Mouse (Mus musculus): ENCODE measurements around the gene Phf23. TPM values are rescaled to one million over a fixed set of nuclear protein-coding genes. Genes with fewer than 3 reads are reported as not detected.
A peak's percentile ranks its signal among the peaks of the same experiment; 100 is the strongest.

The Phf23 gene
- polyA plus RNA-seq, 1 experiment = not detected

DNA sequence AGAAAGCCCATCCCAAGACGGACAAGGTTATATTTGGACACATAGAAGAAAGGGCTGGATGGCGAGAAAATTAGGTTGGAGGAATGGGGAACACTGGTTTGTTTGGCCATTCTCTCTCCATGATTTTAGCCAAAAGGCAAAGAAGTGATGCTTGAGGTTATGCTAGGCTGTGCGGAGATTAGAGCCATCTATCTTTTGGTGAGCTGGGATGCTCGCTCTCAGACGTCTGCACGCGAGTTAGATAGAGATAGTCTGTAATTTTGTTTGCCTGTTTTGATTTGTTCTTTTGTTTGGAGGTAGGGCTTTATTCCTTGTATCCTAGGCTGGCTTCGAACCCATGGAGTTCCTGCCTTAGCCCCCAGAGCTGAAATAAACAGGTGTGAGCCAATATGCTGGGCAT, 5.6 kb downstream of the Phf23 start:
- peaks cover 17% of the 10 kb centered on the region for H3K4me1 ChIP-seq (ENCODE audit: control insufficient read depth, insufficient read depth, low read length)
- peak overlapping the region; percentile 81 for H3K27ac ChIP-seq (ENCODE audit: insufficient read depth, low read depth, low read length)
- 4% methylated on average over 8 of the region's 8 CpGs for WGBS

DNA sequence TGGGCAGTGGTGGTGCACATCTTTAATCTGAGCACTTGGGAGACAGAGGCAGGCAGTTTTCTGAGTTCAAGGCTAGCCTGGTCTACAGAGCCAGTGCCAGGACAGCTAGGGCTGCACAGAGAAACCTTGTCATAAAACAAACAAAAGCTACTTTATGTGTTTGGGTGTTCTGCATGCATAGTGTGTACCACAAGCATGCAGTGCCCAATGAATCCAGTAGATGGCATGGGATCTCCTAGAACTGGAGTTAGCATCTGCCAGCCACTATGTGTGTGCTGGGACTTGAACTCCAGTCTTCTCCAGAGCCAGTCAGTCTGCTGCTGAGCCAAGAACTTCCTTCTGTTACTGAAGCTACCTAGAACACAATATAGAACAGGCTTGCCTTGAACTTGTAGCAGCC, 6.3 kb downstream of the Phf23 start:
- TF ChIP-seq CTCF (IDR thresholded peaks at IDR 0.05; ENCODE audit: insufficient read depth, low read depth, low read length) = no peak
- TF ChIP-seq POLR2A (IDR thresholded peaks at IDR 0.05; ENCODE audit: insufficient read depth, low read depth, low read length) = no peak
- Histone ChIP-seq H3K4me3 (ENCODE audit: insufficient read depth, low read depth, low read length) (no peak overlapping the region), H3K4me1 (ENCODE audit: control insufficient read depth, insufficient read depth, low read length) (peaks cover 17% of the 10 kb centered on the region), H3K27ac (ENCODE audit: insufficient read depth, low read depth, low read length) (no peak overlapping the region)

More for the DNA sequence above, 5.6 kb downstream of the Phf23 start:
- TF ChIP-seq POLR2A (IDR thresholded peaks at IDR 0.05; ENCODE audit: insufficient read depth, low read depth, low read length) = no peak
- H3K4me3 ChIP-seq (ENCODE audit: insufficient read depth, low read depth, low read length) = peak overlapping the region; percentile 85

DNA sequence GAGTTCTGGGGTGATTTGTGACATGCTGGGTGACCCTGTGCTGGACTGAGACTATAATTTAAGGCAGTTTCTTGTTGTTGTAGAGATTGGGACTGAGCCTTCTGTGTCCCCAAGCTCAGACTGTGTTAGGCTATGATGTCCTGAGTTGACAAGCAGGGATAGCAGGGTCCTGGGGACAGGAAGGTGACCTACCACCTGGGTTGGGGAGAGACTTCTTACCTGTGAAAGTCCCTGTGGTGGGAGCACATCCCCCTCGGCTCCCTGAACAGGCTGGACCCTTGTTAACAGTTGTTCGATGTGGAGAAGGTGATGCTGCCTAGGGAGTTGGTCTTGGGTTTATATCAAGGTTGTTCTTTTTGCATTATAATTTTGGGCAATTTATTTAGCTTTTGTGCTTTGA, 6.9 kb downstream of the Phf23 start:
- TF ChIP-seq POLR2A (IDR thresholded peaks at IDR 0.05; ENCODE audit: insufficient read depth, low read depth, low read length) = no peak
- Histone ChIP-seq H3K4me1 (ENCODE audit: control insufficient read depth, insufficient read depth, low read length) (peaks cover 17% of the 10 kb centered on the region), H3K4me3 (ENCODE audit: insufficient read depth, low read depth, low read length) (no peak overlapping the region; the same call in 1 of the 2 replicates), H3K27ac (ENCODE audit: insufficient read depth, low read depth, low read length) (no peak overlapping the region)
- 80% methylated on average over 2 of the region's 2 CpGs for WGBS

DNA sequence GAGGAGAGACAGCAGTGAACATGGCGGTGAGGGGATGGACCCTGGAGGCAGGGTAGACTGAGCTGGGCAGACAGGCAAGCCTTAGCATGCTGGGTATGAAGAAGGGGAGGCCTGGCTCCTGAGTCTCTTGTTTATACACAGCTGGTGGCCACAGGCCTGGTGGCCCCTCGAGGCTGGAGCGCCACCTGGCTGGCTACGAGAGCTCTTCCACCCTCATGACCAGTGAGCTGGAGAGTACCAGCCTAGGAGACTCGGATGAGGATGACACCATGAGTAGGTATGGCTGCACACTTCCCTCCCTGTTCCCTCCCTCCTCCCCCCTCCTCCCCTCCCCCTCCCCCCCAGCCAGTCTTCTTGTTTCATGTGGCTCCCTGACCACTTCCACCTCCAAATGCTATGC, 9.9 kb downstream of the Phf23 start:
- Histone ChIP-seq H3K4me1 (ENCODE audit: control insufficient read depth, insufficient read depth, low read length) (peaks cover 15% of the 10 kb centered on the region), H3K4me3 (ENCODE audit: insufficient read depth, low read depth, low read length) (no peak overlapping the region), H3K27ac (ENCODE audit: insufficient read depth, low read depth, low read length) (no peak overlapping the region)
- 45% methylated on average over 5 of the region's 5 CpGs for WGBS
- no peak for TF ChIP-seq CTCF (IDR thresholded peaks at IDR 0.05; ENCODE audit: insufficient read depth, low read depth, low read length)
- TF ChIP-seq POLR2A (IDR thresholded peaks at IDR 0.05; ENCODE audit: insufficient read depth, low read depth, low read length) = no peak

DNA sequence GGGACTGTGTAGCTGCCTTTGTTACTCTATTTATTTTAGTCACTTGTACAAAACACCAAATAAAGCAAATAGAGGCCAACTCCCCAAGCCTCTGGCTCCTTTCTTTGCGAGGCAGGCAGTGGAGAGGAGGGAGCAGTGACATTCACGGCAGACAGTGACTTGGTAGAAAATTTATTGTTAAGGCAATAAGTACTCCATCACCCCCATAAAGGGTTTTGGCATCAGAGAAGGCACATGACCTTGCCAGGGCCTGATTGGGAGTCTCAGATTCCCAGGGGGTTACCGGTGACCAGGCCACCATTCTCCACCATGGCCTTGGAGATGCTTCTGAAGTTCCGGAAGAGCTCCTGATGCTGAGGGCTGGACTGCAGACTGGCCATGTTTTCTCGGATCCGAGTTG, 14.5 kb downstream of the Phf23 start:
- no peak overlapping the region for H3K27ac ChIP-seq (ENCODE audit: insufficient read depth, low read depth, low read length)

DNA sequence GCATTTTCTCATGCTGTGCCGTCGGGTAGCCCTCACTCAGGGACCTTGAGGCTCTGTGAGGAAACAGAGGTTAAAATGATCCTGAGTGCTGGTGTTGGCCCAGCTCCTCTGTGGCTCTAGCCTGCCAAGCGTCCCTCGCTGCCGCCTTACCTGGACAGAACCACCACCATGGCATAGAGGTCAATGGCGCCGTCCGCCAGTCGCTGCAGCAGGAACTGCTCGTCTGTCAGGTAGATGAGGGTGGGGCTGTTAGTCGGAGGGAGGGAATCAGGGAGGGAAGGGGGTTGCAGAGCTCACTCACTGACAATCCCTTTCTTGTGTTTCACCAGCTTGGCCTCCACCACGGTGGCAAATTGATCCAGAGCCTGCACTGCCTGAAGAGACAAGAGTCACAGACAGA, 15.0 kb downstream of the Phf23 start:
- Histone ChIP-seq H3K4me3 (ENCODE audit: insufficient read depth, low read depth, low read length) (no peak overlapping the region), H3K4me1 (ENCODE audit: control insufficient read depth, insufficient read depth, low read length) (peaks cover 9% of the 10 kb centered on the region; the same call in 1 of the 2 replicates), H3K27ac (ENCODE audit: insufficient read depth, low read depth, low read length) (no peak overlapping the region)
- no peak for TF ChIP-seq POLR2A (IDR thresholded peaks at IDR 0.05; ENCODE audit: insufficient read depth, low read depth, low read length)
- TF ChIP-seq CTCF (IDR thresholded peaks at IDR 0.05; ENCODE audit: insufficient read depth, low read depth, low read length) = no peak
- 79% methylated on average over 12 of the region's 12 CpGs for WGBS

More for the DNA sequence above, 14.5 kb downstream of the Phf23 start:
- WGBS = 77% methylated on average over 6 of the region's 6 CpGs
- no peak for TF ChIP-seq CTCF (IDR thresholded peaks at IDR 0.05; ENCODE audit: insufficient read depth, low read depth, low read length)
- TF ChIP-seq POLR2A (IDR thresholded peaks at IDR 0.05; ENCODE audit: insufficient read depth, low read depth, low read length) = no peak
- H3K4me1 ChIP-seq (ENCODE audit: control insufficient read depth, insufficient read depth, low read length) = peaks cover 9% of the 10 kb centered on the region; the same call in 1 of the 2 replicates
- H3K4me3 ChIP-seq (ENCODE audit: insufficient read depth, low read depth, low read length) = no peak overlapping the region

DNA sequence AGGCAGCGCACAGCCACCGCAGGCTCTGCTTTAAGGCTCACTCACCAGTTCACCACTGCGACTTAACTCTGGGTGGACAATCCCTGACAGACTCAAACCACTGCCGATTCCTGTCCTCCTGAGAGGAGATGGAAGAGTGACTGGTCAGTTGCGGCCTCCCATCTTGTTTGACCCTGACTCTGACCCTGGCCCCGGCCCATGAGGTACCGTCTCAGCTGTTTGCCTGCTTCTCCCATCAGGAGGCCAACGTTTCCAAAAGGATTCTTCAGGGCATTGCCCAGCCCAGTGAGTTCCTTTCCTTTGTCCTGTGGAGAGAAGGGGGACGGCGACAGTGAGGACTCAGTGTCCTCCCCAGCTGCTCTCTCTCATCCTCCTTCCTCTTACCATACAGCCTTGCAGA, 15.4 kb downstream of the Phf23 start:
- TF ChIP-seq CTCF (IDR thresholded peaks at IDR 0.05; ENCODE audit: insufficient read depth, low read depth, low read length) (no peak), POLR2A (IDR thresholded peaks at IDR 0.05; ENCODE audit: insufficient read depth, low read depth, low read length) (no peak)
- no peak overlapping the region for H3K4me3 ChIP-seq (ENCODE audit: insufficient read depth, low read depth, low read length)
- 78% methylated on average over 10 of the region's 10 CpGs for WGBS
- H3K4me1 ChIP-seq (ENCODE audit: control insufficient read depth, insufficient read depth, low read length) = peaks cover 9% of the 10 kb centered on the region; the same call in 1 of the 2 replicates
- no peak overlapping the region for H3K27ac ChIP-seq (ENCODE audit: insufficient read depth, low read depth, low read length)

DNA sequence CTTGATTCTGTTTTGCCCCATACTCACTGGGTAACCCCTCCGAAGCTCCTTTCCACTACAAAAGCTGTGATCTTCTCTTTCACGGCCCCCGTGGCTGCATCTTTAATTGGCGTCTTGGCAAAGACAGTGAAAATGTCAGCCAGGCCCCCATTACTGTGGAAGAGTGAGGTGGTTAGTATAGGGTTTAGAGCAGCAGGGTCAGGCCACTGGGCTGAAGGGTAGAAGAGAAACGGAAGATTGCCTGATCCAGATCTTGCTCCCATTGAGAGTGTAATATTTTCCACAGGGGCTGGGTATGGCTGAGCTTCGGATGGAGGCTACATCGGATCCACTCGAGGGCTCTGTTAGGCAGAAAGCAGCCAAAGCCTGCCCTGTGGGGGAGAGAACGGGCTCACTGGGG, 17.4 kb downstream of the Phf23 start:
- Histone ChIP-seq H3K27ac (ENCODE audit: insufficient read depth, low read depth, low read length) (no peak overlapping the region), H3K4me1 (ENCODE audit: control insufficient read depth, insufficient read depth, low read length) (peaks cover 15% of the 10 kb centered on the region), H3K4me3 (ENCODE audit: insufficient read depth, low read depth, low read length) (no peak overlapping the region)
- no peak for TF ChIP-seq POLR2A (IDR thresholded peaks at IDR 0.05; ENCODE audit: insufficient read depth, low read depth, low read length)
- TF ChIP-seq CTCF (IDR thresholded peaks at IDR 0.05; ENCODE audit: insufficient read depth, low read depth, low read length) = no peak
- WGBS = 64% methylated on average over 9 of the region's 9 CpGs

DNA sequence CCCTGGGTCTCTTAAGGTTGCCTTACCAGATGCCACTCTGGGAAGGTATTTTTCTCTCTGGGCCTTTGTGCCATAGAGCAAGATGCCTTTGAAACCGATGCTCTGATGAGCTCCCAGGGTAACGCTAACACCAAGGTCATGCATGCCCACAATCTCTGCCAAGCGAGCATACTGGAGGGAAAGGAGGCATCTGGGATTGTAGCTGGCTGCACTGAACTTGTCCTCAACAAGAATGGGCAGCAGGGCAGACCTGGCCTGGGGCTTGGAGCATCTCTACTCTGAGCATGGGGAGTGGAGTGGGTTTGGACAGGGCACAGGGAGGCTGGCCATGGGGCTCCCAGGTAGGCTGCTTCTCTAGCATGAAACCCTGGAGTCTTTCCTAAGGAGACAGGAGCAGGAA, 17.8 kb downstream of the Phf23 start:
- TF ChIP-seq POLR2A (IDR thresholded peaks at IDR 0.05; ENCODE audit: insufficient read depth, low read depth, low read length) = no peak
- no peak for TF ChIP-seq CTCF (IDR thresholded peaks at IDR 0.05; ENCODE audit: insufficient read depth, low read depth, low read length)
- WGBS = 77% methylated on average over 3 of the region's 3 CpGs
- H3K4me1 ChIP-seq (ENCODE audit: control insufficient read depth, insufficient read depth, low read length) = peaks cover 15% of the 10 kb centered on the region
- H3K4me3 ChIP-seq (ENCODE audit: insufficient read depth, low read depth, low read length) = no peak overlapping the region
- H3K27ac ChIP-seq (ENCODE audit: insufficient read depth, low read depth, low read length) = no peak overlapping the region

DNA sequence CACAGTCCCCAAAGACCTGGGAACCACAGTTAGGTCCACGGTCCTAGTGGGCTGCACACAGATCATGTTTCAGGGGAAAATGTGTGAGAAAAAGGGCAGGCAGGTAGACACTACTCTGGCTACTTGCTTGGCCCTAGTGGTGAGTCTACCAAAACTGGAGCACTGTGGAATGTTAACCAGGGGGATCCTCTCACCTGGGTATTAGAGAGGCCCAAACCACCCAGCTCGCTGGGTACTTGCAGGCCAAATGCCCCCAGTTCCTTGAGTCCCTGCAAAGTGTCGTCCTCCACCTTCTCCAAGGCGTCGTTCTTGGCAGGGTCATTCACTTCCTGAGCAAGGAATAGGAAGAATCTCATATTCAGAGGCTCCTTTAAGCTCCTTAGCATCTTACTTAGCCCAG, 18.5 kb downstream of the Phf23 start:
- Histone ChIP-seq H3K4me3 (ENCODE audit: insufficient read depth, low read depth, low read length) (no peak overlapping the region), H3K4me1 (ENCODE audit: control insufficient read depth, insufficient read depth, low read length) (peaks cover 15% of the 10 kb centered on the region), H3K27ac (ENCODE audit: insufficient read depth, low read depth, low read length) (no peak overlapping the region)
- WGBS = 67% methylated on average over 5 of the region's 5 CpGs
- no peak for TF ChIP-seq CTCF (IDR thresholded peaks at IDR 0.05; ENCODE audit: insufficient read depth, low read depth, low read length)
- TF ChIP-seq POLR2A (IDR thresholded peaks at IDR 0.05; ENCODE audit: insufficient read depth, low read depth, low read length) = no peak
